Mouse (Mus musculus): ENCODE measurements around the gene Arhgap35. TPM values are rescaled to one million over a fixed set of nuclear protein-coding genes. Genes with fewer than 3 reads are reported as not detected.

Gene Arhgap35
- total RNA-seq, 2 experiments from 2014 or later, result 49.3 to 56.1 TPM

DNA sequence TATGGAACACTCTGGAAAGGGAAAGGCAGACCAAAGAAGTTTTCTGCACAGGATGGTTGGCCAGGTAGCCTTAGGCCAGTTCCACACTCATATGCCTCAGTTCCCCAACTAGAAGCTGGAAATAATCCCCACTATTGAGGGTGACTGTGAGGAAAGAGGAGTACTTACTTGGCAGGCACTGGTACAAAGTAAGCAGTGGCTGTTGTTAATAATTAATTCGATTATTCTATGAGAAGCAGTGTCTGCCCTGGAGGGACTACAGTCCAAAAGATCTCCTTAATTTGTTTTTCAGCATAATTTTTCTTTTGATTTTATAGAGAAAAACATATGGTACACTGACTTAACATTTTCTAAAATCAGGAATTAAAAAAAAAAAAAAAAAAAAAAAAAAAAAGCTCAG, 10.7 kb downstream of the Arhgap35 start:
- no peak for DNase-seq

- DNase-seq, result no peak
Measured at GRCm38 (mm10) chr7:16601683-16602102, 13.1 kb downstream of the Arhgap35 start.

DNA sequence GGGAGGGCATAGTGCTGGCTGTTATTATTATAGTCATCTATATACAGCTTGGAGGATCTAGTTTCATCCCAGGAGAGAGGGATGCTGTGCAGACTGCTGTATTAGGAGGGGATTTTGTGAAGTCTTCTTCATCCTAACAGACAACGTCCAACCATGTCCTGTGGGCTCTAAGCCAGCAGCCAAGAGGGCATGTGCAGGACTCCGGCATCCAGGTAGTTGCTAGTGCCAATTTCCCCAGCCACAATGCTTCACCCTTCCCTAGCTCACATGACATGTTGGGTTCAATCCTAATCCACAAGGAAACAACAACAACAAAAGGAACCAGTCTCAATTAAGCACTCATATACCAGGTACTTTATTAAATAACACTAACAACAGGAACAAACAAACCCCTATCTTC, 15.8 kb downstream of the Arhgap35 start:
- no peak for DNase-seq

DNA sequence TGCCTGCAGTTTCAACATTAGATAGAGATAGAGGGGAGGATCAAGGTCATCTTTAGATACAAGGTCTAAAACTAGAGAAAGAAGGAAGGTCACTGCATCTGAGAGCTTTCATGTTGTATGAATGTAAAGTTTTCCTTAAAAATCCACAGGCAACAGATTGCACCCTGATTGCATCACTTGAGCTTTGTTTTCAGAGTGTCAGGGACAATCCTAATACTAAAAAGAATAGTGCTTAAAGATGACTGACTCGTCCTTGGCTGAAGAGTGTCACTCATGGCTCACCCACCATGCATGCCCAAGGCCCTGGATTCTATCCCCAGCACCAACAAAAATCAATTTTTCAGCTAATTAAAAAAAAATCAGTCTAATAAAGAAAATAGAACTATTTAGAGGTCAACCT, 23.5 kb downstream of the Arhgap35 start:
- no peak for DNase-seq

DNA sequence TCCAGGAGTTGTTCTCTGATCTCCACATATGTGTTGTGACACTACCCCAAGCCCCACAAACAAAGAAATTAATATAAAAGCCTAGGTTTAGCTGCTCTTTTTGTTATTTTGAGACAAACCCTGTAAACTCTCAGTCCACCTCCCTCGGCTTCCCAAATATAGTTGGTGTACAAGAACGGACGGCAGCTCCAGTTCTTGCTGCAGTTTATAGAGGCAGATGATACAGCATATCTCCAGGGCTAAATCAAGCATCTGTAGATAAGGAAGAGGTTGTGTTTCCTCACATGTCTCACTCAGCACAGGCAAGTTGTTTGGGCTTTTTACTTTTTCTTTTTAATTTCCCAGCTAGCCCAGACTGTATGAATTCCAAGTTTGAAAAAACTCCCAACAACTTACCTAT, 27.1 kb downstream of the Arhgap35 start:
- no peak for DNase-seq

- no peak for DNase-seq
Measured at GRCm38 (mm10) chr7:16584384-16584783, 30.4 kb downstream of the Arhgap35 start.

- no peak for DNase-seq
Measured at GRCm38 (mm10) chr7:16583775-16584174, 31.0 kb downstream of the Arhgap35 start.

GRCm38 (mm10) chr7:16582299-16582698, 32.5 kb downstream of the Arhgap35 start:
- DNase-seq, result no peak

- DNase-seq, result peak; percentile 53
Measured at GRCm38 (mm10) chr7:16581276-16582100, 33.3 kb downstream of the Arhgap35 start.

DNA sequence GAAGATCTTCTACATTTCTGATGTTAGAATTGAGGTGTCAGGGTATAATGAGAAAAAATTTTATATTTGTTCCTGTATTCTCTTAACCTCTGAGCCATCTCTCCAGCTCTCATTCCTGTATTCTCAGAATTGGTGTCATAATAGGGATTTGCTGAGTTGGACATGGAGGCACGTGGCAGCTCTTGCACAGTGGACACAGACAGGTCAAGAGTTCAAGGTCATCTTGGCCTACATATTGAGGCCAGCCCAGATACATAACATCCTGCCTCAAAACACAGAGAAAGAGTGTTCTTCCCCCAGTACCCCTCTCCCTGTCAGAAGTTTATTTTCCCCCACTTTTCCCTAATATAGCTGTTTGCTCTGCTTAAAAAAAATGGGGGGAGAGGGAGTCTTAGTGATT, 38.1 kb downstream of the Arhgap35 start:
- DNase-seq, result no peak

GRCm38 (mm10) chr7:16571191-16571590, 43.6 kb downstream of the Arhgap35 start:
- no peak for DNase-seq

GRCm38 (mm10) chr7:16570737-16571136, 44.1 kb downstream of the Arhgap35 start:
- DNase-seq, result no peak

- no peak for DNase-seq
Measured at GRCm38 (mm10) chr7:16564491-16564890, 50.3 kb downstream of the Arhgap35 start.

DNA sequence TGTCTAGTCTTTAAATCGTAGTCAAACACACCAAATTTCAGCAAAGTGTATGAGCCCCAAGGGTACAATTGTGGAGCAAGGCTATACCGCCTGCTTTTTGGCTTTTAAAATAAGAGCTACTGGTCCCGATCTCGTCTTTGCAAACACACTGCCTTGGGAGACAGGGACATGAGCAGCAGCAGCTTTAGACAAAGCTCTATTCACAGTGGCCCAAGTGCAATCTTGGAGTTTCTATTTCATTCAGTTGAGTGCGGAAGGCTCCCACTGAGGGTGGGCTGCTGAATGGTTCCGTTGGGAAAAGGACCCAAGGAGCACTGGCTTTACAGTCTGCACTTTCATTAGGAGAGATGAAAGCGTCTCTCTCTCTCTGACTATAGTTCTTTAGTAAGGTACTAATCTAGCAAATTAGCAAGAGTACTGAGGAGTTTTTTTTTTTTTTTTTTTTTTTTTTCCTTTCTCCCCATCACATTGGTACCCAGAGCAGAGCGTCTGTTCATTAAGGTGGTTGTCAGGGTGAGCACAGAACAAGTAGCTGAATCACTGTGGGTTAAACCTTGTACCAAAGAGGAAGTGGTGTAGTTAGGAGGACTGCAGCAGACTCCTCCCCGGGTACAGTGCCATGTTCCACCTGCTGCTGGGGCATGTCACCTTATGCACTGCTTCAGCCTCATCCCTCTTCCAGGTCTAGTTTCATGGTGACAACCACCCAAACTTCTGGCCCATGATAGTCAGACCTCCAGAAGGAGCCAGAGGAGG, 56.8 kb downstream of the Arhgap35 start:
- DNase-seq, result no peak

DNA sequence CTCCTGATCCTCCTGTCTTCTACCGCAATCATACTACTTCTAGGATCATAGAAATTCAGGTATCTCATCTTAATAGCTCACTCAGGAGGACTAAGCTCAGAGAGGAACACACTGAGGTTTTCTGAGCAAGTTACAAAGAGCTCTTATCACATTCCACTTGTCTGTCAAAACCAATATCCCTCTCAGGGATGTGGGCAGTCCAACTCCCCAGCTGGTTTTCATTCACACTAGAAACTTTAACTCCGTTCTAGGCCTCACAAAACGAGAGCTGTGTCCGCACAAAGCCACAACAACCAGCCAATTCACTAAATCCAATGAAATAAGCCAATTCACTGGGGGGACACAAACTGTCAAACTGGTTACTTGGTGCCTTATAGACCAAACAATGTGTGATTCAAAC, 57.5 kb downstream of the Arhgap35 start:
- DNase-seq, result no peak

DNA sequence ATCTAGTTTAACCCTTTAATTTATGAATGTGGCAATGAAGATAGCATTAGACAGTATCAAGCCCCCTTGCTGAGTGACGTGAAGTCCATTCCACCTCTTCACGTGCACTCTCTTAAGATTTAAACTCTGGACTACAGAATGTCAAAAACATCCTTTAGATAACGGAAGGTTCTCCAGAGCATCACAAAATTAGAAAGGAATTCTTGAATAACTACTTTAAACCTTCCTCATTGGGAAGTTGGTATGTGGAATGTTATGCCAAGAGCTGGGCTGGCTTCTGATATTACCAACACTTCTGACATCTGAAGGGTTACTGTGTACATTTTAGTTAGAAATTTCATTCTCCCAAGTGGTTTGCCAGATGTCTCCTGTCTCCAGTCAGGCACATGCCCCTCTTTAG, 60.6 kb downstream of the Arhgap35 start:
- no peak for DNase-seq

GRCm38 (mm10) chr7:16551581-16551980, 63.2 kb downstream of the Arhgap35 start:
- no peak for DNase-seq

DNA sequence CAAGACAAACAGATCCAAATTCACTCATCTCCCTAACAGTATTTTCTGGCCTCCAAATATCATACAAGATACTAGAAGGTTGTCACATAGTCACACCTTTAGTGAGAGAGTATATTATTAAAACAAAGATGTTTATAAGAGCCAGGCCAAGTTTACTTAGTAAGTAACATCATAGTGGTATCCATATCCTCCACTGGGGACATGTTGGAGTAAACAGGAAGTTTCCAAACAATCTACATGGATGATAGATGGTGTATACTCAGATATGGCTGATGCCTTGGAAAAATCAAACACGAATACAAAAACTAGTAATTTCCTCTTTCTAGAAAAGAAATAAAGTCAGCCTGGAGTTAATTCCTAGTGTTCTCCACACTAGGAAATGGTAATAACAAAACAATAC, 65.5 kb downstream of the Arhgap35 start:
- no peak for DNase-seq

DNA sequence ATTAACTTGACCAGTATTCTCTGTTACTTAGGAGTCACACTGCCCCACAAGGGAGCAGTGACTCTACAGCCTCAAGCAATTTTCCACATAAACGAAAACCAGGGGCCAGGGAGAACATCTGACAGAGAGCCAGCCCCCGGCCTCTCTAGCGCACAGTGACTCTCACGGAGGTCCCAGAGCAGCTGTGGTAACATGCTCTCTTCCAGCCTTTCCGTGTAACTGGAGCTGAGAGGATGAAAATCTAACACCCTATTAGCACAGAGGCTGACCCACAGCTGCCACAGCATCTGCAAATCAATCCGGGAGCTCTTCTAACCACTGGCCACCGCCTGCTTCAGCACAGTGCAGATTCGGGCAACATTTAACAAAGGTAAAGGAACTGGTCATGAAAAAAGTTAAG, 70.0 kb downstream of the Arhgap35 start:
- no peak for DNase-seq

DNA sequence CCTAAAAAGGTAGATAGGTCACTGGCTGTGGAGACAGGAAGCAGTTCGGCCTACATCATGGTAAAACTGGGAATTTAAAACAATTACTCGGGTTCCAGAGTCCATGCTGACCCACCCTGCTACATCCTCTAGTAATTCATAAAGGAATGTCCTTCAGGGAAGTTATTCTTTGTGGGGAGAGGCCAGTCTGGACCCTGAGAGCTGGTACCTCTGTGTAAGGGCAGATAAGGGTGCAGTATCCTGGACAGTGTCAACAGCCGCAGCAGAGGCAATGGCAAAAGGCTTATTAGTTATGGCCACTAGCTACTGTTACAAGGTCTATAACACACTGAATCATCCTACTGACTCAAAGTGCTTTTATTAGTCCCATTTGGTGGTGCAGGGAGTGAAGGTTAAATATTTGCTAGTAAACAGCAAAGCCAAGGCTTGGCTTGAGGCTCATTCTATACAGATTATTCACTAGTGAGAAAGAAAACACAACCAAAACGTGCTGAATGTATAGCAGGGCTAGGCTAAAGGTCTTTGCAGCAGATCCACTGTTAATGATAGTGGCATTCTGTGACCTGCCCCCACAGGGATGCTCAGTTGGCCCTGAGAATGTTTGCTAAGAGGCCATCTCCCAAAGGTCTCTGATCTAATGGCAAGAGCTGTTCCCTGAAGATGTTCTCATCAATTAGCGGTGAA, 77.4 kb downstream of the Arhgap35 start:
- DNase-seq, result no peak

GRCm38 (mm10) chr7:16525995-16526394, 88.8 kb downstream of the Arhgap35 start:
- peak; percentile 15 for DNase-seq

DNA sequence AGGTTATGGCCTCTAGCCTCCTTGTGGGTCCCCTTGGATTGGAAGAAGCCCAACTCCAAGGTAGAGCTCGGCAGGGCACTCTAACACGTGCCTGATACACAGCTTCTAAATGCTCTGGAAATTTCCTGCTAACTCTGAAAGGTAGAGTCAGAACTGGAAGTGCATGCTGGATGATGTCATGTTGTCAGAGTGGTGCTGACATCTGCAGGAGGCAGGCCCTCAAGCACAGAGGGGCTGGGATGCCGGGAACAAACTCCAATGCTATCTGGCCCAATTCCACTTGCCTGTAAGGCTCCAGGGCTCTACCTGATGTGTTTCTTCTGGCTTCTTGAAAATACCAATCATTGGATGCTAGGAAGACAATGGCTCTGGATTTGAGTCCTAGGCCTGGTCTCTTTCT, 89.3 kb downstream of the Arhgap35 start:
- no peak for DNase-seq

DNA sequence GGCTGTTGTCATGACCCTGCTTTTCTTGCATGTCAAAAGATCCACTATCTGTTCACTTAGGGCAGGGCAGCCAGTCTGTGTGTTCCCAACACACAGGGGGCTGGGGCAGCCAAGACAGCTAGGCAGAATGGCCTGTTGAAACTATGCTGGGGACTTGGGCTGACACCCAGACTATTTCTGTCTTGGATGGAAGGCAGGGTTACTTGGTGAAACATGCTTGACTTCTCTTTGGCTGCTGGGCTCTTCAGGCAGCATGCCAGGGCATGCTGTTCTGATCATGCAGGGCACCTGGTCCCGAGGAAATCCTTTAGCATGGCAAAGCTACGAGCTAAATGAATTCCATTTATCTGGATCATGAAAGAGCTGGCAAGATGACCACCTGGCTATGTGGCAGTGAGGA, 90.5 kb downstream of the Arhgap35 start:
- peak; percentile 19 for DNase-seq

All from adrenal gland, postnatal 10 days (tissue).